Mouse (Mus musculus): ENCODE results near the gene Palm3. TPM values are rescaled to one million over a fixed set of nuclear protein-coding genes. Genes with fewer than 3 reads are reported as not detected.

Palm3 gene
- polyA plus RNA-seq (2015; fragmentation: Nextera tagmentation; extraction: Ambion mirVana), result 8.9 and 9.4 TPM in 2 replicates

DNA sequence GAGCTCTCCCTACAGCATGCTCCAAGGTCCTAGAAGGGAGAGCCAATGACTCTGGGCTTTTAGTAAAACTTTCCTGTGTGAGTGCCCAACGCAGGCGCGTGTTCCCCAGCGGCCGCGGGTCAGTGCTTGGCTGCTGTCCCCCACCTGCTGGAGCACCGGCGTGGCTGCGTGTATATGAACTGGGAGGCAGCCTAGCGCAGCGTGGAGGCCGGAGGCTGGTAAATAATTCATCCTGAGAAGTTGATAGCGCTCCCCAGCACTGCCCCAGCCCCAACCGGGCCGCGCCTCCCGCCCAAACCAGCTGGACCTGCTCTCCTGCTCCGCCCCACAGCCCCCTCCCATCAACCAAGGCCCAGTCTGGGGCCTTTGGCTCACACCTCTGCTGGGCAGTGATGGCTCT lies at the start of gene Palm3:
TSS of gene Palm3 (plus strand) at position 376 of the 400 bp plus-strand sequence.
- H3K4me3 ChIP-seq (replicated peaks), result peak within 1 kb of the TSS; percentile 27
- no peaks in the 10 kb centered on the region for H3K9me3 ChIP-seq
- peak; percentile 74 for ATAC-seq
- H3K4me2 ChIP-seq (replicated peaks), result peak within 1 kb of the TSS; percentile 56
- H3K4me1 ChIP-seq (replicated peaks), result peaks cover 37% of the 10 kb centered on the region
- H3K36me3 ChIP-seq, result no peaks in the 10 kb centered on the region
- peak within 1 kb of the TSS; percentile 42 for H3K27ac ChIP-seq
- H3K27me3 ChIP-seq (replicated peaks), result 0 out of 2 replicates have a peak, but pooled peaks cover 5% of the 10 kb centered on the region
- H3K9ac ChIP-seq, result no peak within 1 kb of the TSS
- 6% methylated on average over 18 of the region's 18 CpGs for WGBS

DNA sequence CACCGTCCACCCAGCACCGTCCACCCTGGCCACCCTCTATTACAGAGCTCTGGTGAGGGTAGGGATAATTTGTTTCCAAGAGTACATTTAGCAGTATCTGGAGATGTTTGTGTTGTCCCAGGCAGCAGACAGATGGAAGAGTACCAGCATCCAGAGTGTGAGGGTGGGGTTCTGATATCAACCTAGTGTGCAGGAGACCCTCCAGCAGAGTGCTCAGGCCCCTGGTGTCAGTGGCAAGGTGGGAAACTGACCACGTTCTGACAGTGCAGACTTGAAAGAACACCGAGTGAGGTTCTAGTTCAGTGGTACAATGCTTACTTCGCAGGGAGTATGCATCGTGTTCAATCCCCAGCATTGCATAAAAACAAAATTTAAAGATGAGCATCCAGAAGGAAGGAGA lies 49.6 kb upstream of the Palm3 start:
- Histone ChIP-seq H3K36me3 (peaks cover 13% of the 10 kb centered on the region; the same call in 1 of the 2 replicates), H3K27me3 (replicated peaks) (no peaks in the 10 kb centered on the region), H3K4me3 (replicated peaks) (peak overlapping the region; percentile 99), H3K27ac (0 out of 2 replicates have a peak overlapping the region, but pooled peaks have one; percentile 78), H3K9me3 (no peaks in the 10 kb centered on the region), H3K4me1 (replicated peaks) (peaks cover 24% of the 10 kb centered on the region), H3K4me2 (replicated peaks) (peak overlapping the region; percentile 80), H3K9ac (peak overlapping the region; percentile 68; the same call in 1 of the 2 replicates)
- WGBS, result 77% methylated on average over 6 of the region's 6 CpGs
- no peak for ATAC-seq

DNA sequence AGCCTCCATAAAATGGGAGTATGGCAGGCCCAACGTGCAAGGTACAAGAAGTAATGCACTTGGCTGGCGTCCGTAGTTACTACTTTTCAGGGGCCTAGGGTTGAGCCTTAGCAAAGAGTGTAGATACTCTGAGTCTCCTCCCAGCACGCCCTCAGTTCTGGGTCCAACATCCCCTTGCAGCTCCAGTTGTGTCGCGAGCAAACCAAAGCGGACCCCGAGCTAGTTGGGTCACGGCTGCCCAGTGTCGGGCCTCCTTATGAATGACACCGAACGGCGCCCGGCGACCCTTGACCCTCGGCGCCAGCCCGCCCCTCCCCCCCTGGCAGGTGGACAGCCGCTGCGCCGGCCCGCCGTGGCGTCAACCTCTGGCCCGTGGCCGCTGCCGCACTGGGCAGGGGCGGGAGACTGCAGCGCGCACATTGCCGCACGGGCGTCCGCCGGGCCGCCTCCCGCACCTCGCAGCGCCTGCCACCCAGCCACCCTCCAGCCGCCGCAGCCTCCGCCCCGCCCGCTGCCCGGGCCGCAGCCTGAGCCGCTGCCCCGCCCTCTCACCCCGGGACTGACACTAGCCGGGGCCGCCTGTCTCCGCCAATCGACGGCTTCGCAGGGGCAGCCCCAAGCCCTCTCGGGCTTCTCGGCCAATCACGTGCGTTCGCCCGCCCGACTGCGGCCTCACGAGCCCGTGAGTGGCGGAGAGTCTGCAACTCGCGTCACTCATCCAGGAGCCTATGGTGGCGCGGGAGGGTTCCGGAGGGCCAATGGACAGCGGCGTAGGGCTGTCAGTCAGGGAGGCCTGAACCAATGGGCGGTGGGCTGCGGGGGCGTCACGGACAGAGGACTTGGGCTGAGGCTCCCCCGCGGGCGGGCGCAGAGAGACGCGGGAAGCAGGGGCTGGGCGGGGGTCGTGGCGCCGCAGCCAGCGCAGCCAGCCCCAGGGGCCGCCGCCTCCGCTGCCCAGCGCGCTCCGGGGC lies 48.8 kb upstream of the Palm3 start, which contains the start of gene Prkaca:
TSS of gene Prkaca (plus strand) at position 844 of the 971 bp plus-strand sequence.
- WGBS, result under 1% methylated on average over 87 of the region's 94 CpGs
- Histone ChIP-seq H3K4me1 (replicated peaks) (peaks cover 32% of the 10 kb centered on the region), H3K4me3 (replicated peaks) (peak within 1 kb of the TSS; percentile 99), H3K36me3 (peaks cover 13% of the 10 kb centered on the region; the same call in 1 of the 2 replicates), H3K27me3 (replicated peaks) (no peaks in the 10 kb centered on the region), H3K9me3 (no peaks in the 10 kb centered on the region), H3K27ac (peak within 1 kb of the TSS; percentile 78), H3K4me2 (replicated peaks) (peak within 1 kb of the TSS; percentile 86), H3K9ac (peak within 1 kb of the TSS; percentile 89)
- ATAC-seq, result peak; percentile 99

DNA sequence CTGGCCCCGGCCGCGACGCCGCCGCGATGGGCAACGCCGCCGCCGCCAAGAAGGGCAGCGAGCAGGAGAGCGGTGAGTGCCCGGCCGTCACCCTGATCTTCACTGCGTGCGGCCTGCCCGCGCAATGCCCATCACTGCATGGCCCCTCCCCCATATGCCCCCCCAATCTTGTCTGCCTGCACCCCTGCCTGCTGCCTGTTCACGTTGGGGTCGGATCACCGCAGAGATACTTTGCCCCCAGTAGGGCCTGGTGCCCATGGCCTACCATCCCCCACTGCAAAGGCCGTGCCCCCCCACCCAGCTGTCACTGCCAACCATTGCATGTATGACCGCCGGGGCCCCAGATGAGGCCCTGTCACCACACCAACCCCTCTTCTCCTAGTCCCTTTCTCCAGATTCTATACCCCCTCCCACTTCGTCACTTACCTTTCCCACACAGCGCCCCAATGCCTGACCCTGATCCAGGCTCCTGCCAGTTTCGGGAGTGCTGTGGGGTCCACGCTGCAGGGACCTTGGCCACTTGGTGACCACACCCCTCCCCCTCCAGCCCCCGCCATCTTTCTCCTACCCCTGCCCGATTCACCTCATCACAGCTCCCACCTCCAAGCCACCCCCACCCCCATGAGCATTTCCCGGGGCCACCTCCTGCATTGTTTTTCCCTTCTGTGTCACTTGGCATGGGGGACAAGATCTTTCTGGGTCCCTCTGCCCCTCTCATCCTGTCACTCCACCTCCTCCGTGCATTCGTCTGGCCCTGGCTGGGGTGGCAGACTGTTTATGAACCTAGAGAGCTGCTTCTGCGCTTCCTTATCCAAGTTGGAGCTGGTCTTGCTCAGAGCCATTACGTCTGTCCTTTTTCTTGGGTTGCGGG lies 47.9 kb upstream of the Palm3 start:
- Histone ChIP-seq H3K4me3 (replicated peaks) (peak overlapping the region; percentile 99), H3K27ac (peak overlapping the region; percentile 77; the same call in 1 of the 2 replicates), H3K27me3 (replicated peaks) (no peaks in the 10 kb centered on the region), H3K4me1 (replicated peaks) (peaks cover 38% of the 10 kb centered on the region), H3K9me3 (no peaks in the 10 kb centered on the region), H3K4me2 (replicated peaks) (peak overlapping the region; percentile 86), H3K36me3 (peaks cover 5% of the 10 kb centered on the region; the same call in 1 of the 2 replicates), H3K9ac (peak overlapping the region; percentile 89)
- 2% methylated on average over 37 of the region's 37 CpGs for WGBS
- ATAC-seq, result peak; percentile 44; the same call in 1 of the 2 replicates

DNA sequence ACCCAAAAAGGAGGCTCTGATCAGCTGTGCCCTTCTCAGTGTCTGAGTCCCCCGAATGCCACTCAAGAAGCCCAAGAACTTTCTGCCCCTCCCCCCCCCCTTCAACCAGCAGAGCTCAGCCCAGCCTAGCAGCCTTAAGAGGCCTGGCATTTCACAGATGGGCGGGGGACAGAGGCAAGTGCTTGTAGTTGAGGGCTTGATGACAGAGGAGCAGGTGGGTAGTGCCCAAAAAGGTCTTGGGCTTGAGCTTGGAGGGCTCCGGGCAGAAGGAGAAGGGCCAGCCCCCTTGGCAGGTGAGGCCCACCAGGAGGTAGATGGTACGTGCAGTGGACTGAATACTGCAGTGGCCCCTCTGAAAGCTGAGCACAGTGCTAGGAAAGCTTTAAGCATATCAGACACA lies 46.8 kb upstream of the Palm3 start:
- H3K4me2 ChIP-seq (replicated peaks), result peak overlapping the region; percentile 86
- no peak overlapping the region for H3K4me3 ChIP-seq (replicated peaks)
- no peaks in the 10 kb centered on the region for H3K36me3 ChIP-seq
- no peak overlapping the region for H3K27ac ChIP-seq
- WGBS, result 82% methylated on average over 4 of the region's 4 CpGs
- ATAC-seq, result no peak
- H3K27me3 ChIP-seq (replicated peaks), result no peaks in the 10 kb centered on the region
- no peak overlapping the region for H3K9ac ChIP-seq
- peaks cover 38% of the 10 kb centered on the region for H3K4me1 ChIP-seq (replicated peaks)
- no peaks in the 10 kb centered on the region for H3K9me3 ChIP-seq

DNA sequence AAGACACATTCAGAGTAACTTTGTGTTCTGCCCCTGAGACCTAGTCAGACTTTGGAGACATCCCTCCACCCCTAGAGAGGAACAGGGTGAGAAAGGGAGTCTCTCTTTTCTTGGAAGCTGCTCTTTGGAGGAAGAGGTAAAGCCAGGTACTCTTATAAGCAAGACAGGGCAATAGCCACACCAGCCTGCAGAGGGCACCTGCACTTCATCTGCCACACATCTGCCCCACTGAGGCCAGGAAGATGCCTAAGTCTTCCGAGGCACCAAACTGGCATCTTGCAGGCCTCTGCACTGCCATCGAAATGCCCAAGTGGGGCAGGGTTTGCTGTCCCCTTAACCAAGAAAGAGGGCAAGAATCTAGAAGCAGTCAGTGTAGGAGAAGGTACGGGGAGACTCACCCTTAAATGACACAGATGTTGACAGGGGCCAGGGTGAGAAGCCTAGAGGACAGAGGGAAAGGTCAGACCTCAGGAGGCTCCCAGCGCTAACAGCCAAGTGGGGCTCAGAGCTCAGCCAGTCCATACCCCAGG lies 45.1 kb upstream of the Palm3 start:
- 84% methylated on average over 4 of the region's 4 CpGs for WGBS
- H3K9ac ChIP-seq, result no peak overlapping the region

DNA sequence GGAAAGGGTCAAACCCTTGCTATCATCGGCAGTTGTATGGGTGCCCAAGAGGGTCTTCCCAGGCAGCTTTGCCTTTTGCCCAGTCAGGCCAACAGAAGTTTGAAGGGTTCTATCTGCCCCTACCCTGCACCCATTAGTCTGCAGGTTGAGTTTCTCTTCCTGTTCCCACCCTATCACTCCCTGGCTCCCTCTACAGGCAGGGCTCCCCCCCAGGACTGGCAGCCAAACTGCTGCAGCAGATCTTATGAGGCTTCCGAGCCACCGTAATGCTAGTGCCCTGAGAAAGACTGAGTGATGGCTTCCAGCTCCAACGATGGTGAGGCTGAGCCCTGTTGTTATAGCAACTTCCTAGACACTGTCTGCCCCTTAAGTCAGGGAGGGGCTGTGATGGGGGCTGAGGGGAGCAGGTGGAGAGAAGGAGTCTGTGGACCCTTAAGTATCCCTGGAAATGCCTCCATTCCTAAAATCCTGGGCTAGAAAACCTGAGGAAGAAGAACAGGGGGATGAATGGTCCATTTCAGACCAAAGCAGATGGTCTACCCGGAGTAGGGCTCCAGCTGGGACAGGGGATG lies 44.4 kb upstream of the Palm3 start:
- H3K9me3 ChIP-seq, result no peaks in the 10 kb centered on the region
- H3K4me1 ChIP-seq (replicated peaks), result peaks cover 32% of the 10 kb centered on the region
- no peaks in the 10 kb centered on the region for H3K27me3 ChIP-seq (replicated peaks)
- H3K4me2 ChIP-seq (replicated peaks), result no peak overlapping the region
- H3K9ac ChIP-seq, result no peak overlapping the region
- no peak for ATAC-seq
- H3K36me3 ChIP-seq, result peaks cover 12% of the 10 kb centered on the region
- WGBS, result 77% methylated on average over 5 of the region's 5 CpGs
- H3K27ac ChIP-seq, result no peak overlapping the region
- H3K4me3 ChIP-seq (replicated peaks), result no peak overlapping the region

More for the DNA sequence above, 45.1 kb upstream of the Palm3 start:
- Histone ChIP-seq H3K27me3 (replicated peaks) (no peaks in the 10 kb centered on the region), H3K4me3 (replicated peaks) (no peak overlapping the region), H3K4me1 (replicated peaks) (peaks cover 38% of the 10 kb centered on the region), H3K9me3 (no peaks in the 10 kb centered on the region), H3K27ac (no peak overlapping the region), H3K4me2 (replicated peaks) (no peak overlapping the region), H3K36me3 (peaks cover 6% of the 10 kb centered on the region)
- ATAC-seq, result no peak

DNA sequence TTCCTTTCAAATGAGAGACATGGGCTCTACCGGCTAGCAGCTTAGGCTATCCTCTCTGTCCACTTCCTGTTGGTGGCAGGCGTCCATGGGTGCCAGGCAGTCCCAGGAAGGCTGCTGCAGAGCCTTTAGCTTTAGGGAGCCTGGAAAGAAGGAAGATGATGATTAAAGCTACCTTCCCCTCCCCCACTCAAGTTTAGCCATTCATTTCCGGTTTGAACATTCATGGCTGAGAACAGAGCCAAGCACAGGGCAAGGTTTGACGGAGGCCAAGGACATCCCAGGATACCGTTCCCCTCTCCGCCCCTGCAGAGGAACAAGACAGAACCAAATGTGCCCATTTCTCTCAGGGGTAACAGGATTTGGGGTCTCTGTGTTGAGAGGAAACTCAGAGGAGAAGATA lies 43.6 kb upstream of the Palm3 start:
- Histone ChIP-seq H3K4me2 (replicated peaks) (peak overlapping the region; percentile 22; the same call in 1 of the 2 replicates), H3K9me3 (no peaks in the 10 kb centered on the region), H3K4me1 (replicated peaks) (peaks cover 30% of the 10 kb centered on the region), H3K4me3 (replicated peaks) (no peak overlapping the region), H3K9ac (no peak overlapping the region), H3K27ac (no peak overlapping the region), H3K36me3 (peaks cover 17% of the 10 kb centered on the region), H3K27me3 (replicated peaks) (no peaks in the 10 kb centered on the region)
- WGBS, result 45% methylated on average over 6 of the region's 6 CpGs
- no peak for ATAC-seq

DNA sequence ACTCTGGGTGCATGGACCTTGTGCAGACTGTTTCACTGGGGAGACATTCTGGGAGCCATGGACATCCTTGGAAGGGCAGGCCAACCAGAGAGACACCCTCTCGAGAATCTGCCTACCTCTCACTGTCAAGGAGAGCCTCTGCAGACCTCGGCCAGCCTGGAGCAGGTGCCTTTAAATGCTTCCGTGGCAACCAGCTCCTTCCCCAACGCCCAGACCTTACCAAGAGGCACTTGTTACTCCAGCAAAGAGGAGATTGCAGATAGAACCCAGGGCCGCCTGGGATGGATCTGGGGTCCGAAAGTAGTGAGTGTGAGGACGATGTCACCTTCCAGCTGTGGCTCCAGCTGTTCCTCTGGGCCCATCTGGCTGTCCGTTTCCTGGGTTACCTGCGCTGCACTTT lies 43.1 kb upstream of the Palm3 start:
- Histone ChIP-seq H3K4me3 (replicated peaks) (no peak overlapping the region), H3K27ac (no peak overlapping the region), H3K36me3 (peaks cover 18% of the 10 kb centered on the region), H3K9ac (no peak overlapping the region), H3K27me3 (replicated peaks) (no peaks in the 10 kb centered on the region), H3K4me1 (replicated peaks) (peaks cover 30% of the 10 kb centered on the region), H3K9me3 (no peaks in the 10 kb centered on the region), H3K4me2 (replicated peaks) (no peak overlapping the region)
- WGBS, result 62% methylated on average over 9 of the region's 9 CpGs
- ATAC-seq, result no peak

DNA sequence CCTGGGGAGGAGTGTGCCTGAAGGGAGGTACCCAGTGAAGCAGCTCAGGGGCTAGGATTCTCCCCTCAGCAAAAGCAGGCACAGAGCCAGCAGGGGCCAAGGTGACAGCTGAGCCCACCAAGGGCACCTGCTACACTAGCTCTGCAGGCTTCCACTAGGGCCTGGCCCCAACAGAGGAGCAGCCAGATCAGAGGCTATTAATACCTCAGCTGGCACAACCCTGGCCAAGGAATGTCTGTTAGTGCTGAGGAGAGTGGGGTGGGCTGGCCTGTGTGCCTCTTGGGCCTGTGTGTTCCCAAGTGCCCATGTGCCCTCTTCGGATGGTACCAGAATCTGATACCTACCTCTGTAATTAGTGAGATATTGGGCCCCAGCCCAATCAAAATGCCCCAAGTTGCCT lies 41.0 kb upstream of the Palm3 start:
- 96% methylated on average over 1 of the region's 1 CpGs for WGBS
- no peak overlapping the region for H3K9ac ChIP-seq
- H3K27ac ChIP-seq, result no peak overlapping the region
- ATAC-seq, result no peak
- H3K9me3 ChIP-seq, result no peaks in the 10 kb centered on the region
- H3K4me1 ChIP-seq (replicated peaks), result peaks cover 16% of the 10 kb centered on the region
- no peaks in the 10 kb centered on the region for H3K27me3 ChIP-seq (replicated peaks)
- H3K4me2 ChIP-seq (replicated peaks), result no peak overlapping the region
- H3K4me3 ChIP-seq (replicated peaks), result no peak overlapping the region
- H3K36me3 ChIP-seq, result peaks cover 31% of the 10 kb centered on the region

DNA sequence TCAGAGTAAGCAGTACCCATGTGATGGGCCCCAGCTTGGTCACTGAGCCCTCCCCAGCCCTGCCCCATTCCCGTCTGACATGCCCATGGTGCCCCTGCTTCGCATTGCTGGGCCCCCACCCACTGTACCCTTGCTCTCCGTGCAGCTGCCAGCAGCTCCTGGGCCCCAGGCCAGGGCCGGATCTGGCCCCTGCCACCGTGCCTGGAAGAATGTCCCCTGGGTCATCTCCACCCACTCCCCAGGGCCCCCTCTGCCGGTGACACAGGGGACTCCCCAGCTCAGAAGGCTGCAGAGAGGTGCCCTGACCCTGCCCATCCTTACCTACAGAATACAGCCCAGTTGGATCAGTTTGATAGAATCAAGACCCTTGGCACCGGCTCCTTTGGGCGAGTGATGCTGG lies 40.4 kb upstream of the Palm3 start:
- ATAC-seq, result no peak
- no peaks in the 10 kb centered on the region for H3K27me3 ChIP-seq (replicated peaks)
- 77% methylated on average over 8 of the region's 8 CpGs for WGBS
- H3K4me2 ChIP-seq (replicated peaks), result no peak overlapping the region
- H3K4me1 ChIP-seq (replicated peaks), result peaks cover 16% of the 10 kb centered on the region
- H3K36me3 ChIP-seq, result peaks cover 31% of the 10 kb centered on the region
- no peak overlapping the region for H3K27ac ChIP-seq
- H3K4me3 ChIP-seq (replicated peaks), result no peak overlapping the region
- H3K9ac ChIP-seq, result no peak overlapping the region
- no peaks in the 10 kb centered on the region for H3K9me3 ChIP-seq

Data from intestine, embryonic 15.5 days (tissue).